Mouse (Mus musculus): ENCODE data around the gene Olfr1016. TPM values are rescaled to one million over a fixed set of nuclear protein-coding genes. Genes with fewer than 3 reads are reported as not detected.

Olfr1016 gene
- not detected for total RNA-seq (2023)

GRCm38 (mm10) chr2:85802444-85802843, at the start of gene Olfr1016:
TSS of gene Olfr1016 (minus strand) at chr2:85802544.

DNA sequence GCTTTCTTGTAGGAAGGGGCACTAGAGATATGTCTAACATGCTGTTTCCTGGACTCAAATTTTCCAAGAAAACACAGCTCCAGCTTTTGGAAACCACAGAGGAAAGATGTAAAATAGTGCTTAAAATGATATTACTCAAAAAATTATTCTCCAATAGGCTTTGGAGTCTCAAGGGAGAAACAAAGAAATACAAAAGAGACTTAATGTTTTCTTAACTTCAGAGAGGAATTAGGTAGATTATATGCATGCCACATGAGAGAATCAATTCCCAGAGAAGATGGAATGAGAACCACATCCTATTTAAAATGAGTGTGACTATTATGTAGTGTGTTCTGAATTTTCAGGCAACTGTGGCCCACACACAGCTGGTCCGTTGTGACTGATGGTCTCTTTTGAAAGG, 44.4 kb upstream of the Olfr1016 start, which contains the start of gene Olfr1020:
Gene Olfr1020, plus strand, starts transcription at position 301 of the 400 bp plus-strand sequence.

GRCm38 (mm10) chr2:85845383-85845782, 43.0 kb upstream of the Olfr1016 start, which contains the start of gene Olfr1019:
TSS of gene Olfr1019 (minus strand) at chr2:85845483.

DNA sequence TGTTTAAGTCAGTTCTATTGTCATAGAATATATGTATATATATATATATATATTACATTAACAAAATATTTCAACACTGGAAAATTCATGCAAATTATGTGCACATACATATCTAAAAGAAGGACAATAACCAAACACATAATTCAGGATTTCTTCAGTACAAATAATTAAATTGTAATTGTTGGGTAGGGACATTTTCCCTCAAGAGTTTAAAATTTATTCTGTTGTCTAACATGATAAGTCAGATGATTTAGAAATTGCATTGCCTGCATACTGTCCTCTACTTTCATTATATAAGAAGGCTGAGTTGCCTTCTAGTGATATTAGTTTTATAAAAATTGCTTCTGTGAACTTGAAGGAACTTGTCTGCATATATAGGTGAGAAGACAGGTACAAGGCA, 15.8 kb upstream of the Olfr1016 start, which contains the start of gene Olfr1018:
Gene Olfr1018, plus strand, starts transcription at position 301 of the 400 bp plus-strand sequence.

DNA sequence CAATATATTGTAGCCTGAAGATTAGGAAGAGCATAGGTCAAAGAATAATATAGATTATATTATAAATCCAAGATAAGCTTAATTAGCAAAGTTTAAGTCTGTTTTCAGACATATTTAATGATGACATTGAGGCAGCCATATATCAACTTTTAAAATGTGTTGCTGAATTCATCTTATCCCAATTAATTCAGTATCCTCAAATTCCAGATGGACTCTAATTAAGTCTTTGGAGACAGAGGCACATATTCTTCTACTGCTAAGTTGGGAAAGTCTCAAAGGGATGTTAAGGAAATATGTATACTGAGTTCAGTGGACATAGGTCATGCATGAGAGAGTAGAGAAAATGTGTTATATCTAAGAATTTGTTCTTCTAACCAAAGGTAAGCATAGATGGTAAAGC, 20.6 kb downstream of the Olfr1016 start, which contains the start of gene Olfr1015:
Gene Olfr1015, plus strand, starts transcription at position 301 of the 400 bp plus-strand sequence.

DNA sequence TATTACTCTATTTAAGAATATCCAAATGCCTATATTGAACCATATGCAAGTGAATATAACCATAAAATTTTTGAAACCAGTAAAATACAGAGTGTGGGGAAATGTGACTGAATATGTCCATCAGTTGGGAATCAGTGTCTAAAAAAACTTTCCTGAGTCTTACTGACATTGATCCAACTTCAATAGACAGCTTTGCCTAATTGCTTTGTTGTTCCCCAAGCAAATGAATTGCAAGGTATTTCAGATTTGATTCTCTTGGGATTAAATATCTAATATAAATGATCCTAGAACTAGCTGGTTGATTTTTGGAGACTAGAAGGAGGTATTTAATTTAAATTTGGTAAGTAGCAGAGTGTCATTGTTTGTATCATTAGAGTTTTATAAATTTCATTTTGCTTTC, 29.9 kb downstream of the Olfr1016 start, which contains the start of gene Olfr1014:
Gene Olfr1014, plus strand, starts transcription at position 301 of the 400 bp plus-strand sequence.

DNA sequence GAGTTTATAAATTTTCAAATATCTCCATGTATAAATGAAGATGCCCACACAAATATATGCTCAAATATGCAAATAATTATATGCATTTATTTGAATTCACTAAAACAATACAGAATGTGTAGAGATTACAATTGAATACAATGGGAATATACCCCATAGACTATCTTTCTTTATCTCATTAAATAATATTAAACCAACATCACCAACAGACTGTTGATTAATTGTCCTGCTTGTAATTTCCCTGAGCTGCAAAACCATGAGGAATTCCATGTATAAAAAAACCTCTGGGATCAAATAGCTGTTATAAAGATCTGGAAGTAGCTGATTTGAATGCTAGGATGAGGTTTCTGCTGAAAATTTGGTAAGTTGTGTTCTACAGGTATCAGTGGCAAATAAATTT, 35.5 kb downstream of the Olfr1016 start, which contains the start of gene Olfr1013:
Gene Olfr1013, plus strand, starts transcription at position 301 of the 400 bp plus-strand sequence.

DNA sequence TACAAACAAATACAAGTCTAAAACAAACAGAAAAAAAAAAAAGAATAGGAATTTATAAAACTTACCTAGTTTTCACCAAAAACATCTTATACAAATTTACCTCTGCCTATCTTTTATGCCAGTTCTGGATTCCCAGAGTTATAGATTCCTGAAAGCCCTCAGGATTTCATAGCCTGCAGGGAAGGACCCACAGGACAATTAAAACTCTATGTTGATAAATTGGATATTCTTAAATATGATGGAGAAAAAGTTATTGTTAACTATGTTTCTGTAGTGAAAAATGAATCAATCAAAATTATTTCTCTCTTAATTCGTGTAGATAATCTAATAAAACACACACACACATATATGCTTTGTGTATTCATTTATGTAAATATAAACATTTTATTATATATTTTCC, 39.7 kb downstream of the Olfr1016 start, which contains the start of gene Olfr1012:
Gene Olfr1012, minus strand, starts transcription at position 101 of the 400 bp plus-strand sequence.

Other genes starting within 250 kb of the Olfr1016 start
- not detected for gene Olfr996, start 223.3 kb downstream of the Olfr1016 start, total RNA-seq (2023)
- gene Olfr998, start 213.6 kb downstream of the Olfr1016 start, total RNA-seq (2023) = not detected
- gene Olfr1000, start 190.6 kb downstream of the Olfr1016 start, total RNA-seq (2023) = not detected
- gene Olfr1002, start 151.8 kb downstream of the Olfr1016 start, total RNA-seq (2023) = not detected
- not detected for gene Olfr154, start 138.1 kb downstream of the Olfr1016 start, total RNA-seq (2023)
- gene Olfr1006, start 123.8 kb downstream of the Olfr1016 start, total RNA-seq (2023) = not detected
- not detected for gene Olfr1008, start 113.1 kb downstream of the Olfr1016 start, total RNA-seq (2023)
- not detected for gene Olfr1009, start 87.1 kb downstream of the Olfr1016 start, total RNA-seq (2023)
- gene Olfr1012, start 39.8 kb downstream of the Olfr1016 start, total RNA-seq (2023) = not detected
- gene Olfr1013, start 35.4 kb downstream of the Olfr1016 start, total RNA-seq (2023) = not detected
- not detected for gene Olfr1014, start 29.8 kb downstream of the Olfr1016 start, total RNA-seq (2023)
- not detected for gene Olfr1015, start 20.5 kb downstream of the Olfr1016 start, total RNA-seq (2023)
- not detected for gene Olfr1018, start 15.9 kb upstream of the Olfr1016 start, total RNA-seq (2023)
- gene Olfr1019, start 42.9 kb upstream of the Olfr1016 start, total RNA-seq (2023) = not detected
- not detected for gene Olfr1020, start 44.5 kb upstream of the Olfr1016 start, total RNA-seq (2023)
- not detected for gene Olfr1022, start 66.0 kb upstream of the Olfr1016 start, total RNA-seq (2023)
- not detected for gene Olfr1023, start 83.1 kb upstream of the Olfr1016 start, total RNA-seq (2023)
- gene Olfr1024, start 102.5 kb upstream of the Olfr1016 start, total RNA-seq (2023) = not detected
- not detected for gene Olfr1025-ps1, start 112.6 kb upstream of the Olfr1016 start, total RNA-seq (2023)
- not detected for gene Olfr1026, start 119.0 kb upstream of the Olfr1016 start, total RNA-seq (2023)
- 0.18 TPM for gene Olfr1028, start 147.9 kb upstream of the Olfr1016 start, total RNA-seq (2023)
- not detected for gene Olfr1029, start 171.4 kb upstream of the Olfr1016 start, total RNA-seq (2023)
- not detected for gene Olfr1030, start 176.7 kb upstream of the Olfr1016 start, total RNA-seq (2023)
- gene Olfr1031, start 187.8 kb upstream of the Olfr1016 start, total RNA-seq (2023) = not detected
- not detected for gene Olfr1032, start 203.0 kb upstream of the Olfr1016 start, total RNA-seq (2023)
- gene Olfr1033, start 218.1 kb upstream of the Olfr1016 start, total RNA-seq (2023) = not detected
- gene Olfr1034, start 243.3 kb upstream of the Olfr1016 start, total RNA-seq (2023) = not detected

Measured in CD8-positive naive resting alpha-beta T cell, adult 57 days (primary cell).